Mouse (Mus musculus) limb, embryonic 11.5 days (tissue): Measurements from ENCODE around the gene Mrm3. TPM values are rescaled to one million over a fixed set of nuclear protein-coding genes. Genes with fewer than 3 reads are reported as not detected.
A peak's percentile ranks its signal among the peaks of the same experiment; 100 is the strongest.

Source experiments
- ATAC-seq: fragments of 200-750 bp; cut with Nextera tagmentation; 2 replicates; pipeline ENCODE4 v1.8.0; 2017; ENCODE audit warnings: low read depth; ENCODE audit not compliant: insufficient number of reproducible peaks, low FRiP score, low TSS enrichment
- DNase-seq: peaks from one replicate; pipeline ENCODE4 v3.0.0-alpha.2; 2015; ENCODE audit warnings: low spot score
- H3K27ac ChIP-seq: fragments of 300-500 bp; sonication (generic); replicated peaks from 2 replicates; pipeline ENCODE4 v1.5.1; 2014; ENCODE audit warnings: low read depth, mild to moderate bottlenecking, low read length
- H3K27me3 ChIP-seq: fragments of 300-500 bp; sonication (generic); 2 replicates; pipeline ENCODE4 v1.6.1; 2014; ENCODE audit warnings: mild to moderate bottlenecking, low read length, mixed read lengths; ENCODE audit not compliant: control insufficient read depth, insufficient read depth
- H3K36me3 ChIP-seq: fragments of 300-500 bp; sonication (generic); 2 replicates; pipeline ENCODE4 v1.6.1; 2014; ENCODE audit warnings: mild to moderate bottlenecking, low read length, moderate library complexity, mixed read lengths; ENCODE audit not compliant: control insufficient read depth, insufficient read depth
- H3K4me1 ChIP-seq: fragments of 300-500 bp; sonication (generic); 2 replicates; pipeline ENCODE4 v1.6.1; 2014; ENCODE audit warnings: low read length, mixed read lengths; ENCODE audit not compliant: control insufficient read depth, insufficient read depth
- H3K4me2 ChIP-seq: fragments of 300-500 bp; sonication (generic); 2 replicates; pipeline ENCODE4 v1.6.1; 2014; ENCODE audit warnings: low read depth, mild to moderate bottlenecking, moderate library complexity; ENCODE audit not compliant: severe bottlenecking
- H3K4me3 ChIP-seq: fragments of 300-500 bp; sonication (generic); 2 replicates; pipeline ENCODE4 v1.5.1; 2014; ENCODE audit warnings: low read depth, low read length
- H3K9ac ChIP-seq: fragments of 300-500 bp; sonication (generic); 2 replicates; pipeline ENCODE4 v1.6.1; 2014; ENCODE audit warnings: mild to moderate bottlenecking, low read length
- H3K9me3 ChIP-seq: fragments of 300-500 bp; sonication (generic); 2 replicates; pipeline ENCODE4 v1.6.1; 2016; ENCODE audit warnings: low read length; ENCODE audit not compliant: control insufficient read depth
- WGBS: fragments of 180-500 bp; shearing (Covaris S2); extraction: QIAGEN DNeasy Blood & Tissue Kit; methylation state at CpG from one replicate; pipeline ENCODE4 v1.1.7; 2014; 5-methylcytosine and 5-hydroxymethylcytosine counted together
- polyA plus RNA-seq: library from polyadenylated mRNA; unstranded; fragments of >200 nt; fragmentation: Nextera tagmentation; extraction: Ambion mirVana; gene quantifications from 2 replicates; pipeline ENCODE4 v1.2.1, GENCODE M21; 2014

Mrm3 gene
- polyA plus RNA-seq, 1 experiment from 2014 or later: 24.0 TPM

DNA sequence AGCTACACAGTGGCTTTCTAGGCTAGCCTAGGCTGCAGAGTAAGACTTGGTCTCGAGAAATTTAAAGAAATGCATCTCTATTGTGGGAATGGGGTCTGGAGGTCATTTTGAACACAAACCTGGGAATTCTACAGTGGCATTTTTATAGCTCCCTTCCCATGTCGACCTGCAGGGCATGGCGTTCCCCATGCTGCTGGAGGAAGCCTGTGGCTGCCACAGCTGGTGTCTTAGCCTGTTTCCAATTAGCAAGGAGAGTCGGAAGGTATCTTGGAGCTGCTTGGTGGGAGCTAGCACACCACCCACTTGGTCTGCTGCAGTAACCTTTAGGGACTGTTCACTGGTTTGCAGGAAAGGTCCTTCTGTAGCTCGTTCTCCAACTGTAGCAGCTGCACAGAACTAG, 12.6 kb downstream of the Mrm3 start:
- under 1% methylated on average over 5 of the region's 5 CpGs for WGBS
- peak; percentile 78 for DNase-seq
- Histone ChIP-seq H3K4me1 (peaks cover 29% of the 10 kb centered on the region), H3K27ac (peak overlapping the region; percentile 75), H3K4me2 (no peak overlapping the region), H3K9me3 (no peaks in the 10 kb centered on the region), H3K27me3 (no peaks in the 10 kb centered on the region), H3K36me3 (peaks cover 5% of the 10 kb centered on the region; the same call in 1 of the 2 replicates), H3K9ac (no peak overlapping the region), H3K4me3 (no peak overlapping the region)
- ATAC-seq: peak; percentile 65; the same call in 1 of the 2 replicates

DNA sequence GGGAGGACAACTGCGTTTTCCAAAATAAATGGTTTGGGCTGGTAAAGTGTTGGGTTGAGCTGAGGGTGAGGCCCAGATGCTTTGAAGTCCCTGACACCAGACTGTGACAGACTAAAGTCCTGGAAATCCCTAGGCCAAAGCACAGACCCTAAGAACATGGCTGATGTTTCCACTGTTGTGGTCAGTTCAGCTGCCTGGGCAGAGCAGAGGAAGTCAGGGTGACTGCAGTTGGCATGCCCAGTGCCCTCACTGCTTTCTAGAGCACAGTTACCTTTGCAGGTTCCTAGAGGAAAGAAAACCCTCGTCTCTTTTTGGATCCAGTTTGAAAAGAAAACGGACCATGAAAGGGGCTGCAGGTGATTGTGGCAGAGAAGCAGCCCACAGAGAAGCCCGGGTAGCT, 13.9 kb downstream of the Mrm3 start:
- Histone ChIP-seq H3K4me1 (peaks cover 31% of the 10 kb centered on the region), H3K4me2 (no peak overlapping the region), H3K4me3 (no peak overlapping the region), H3K9ac (no peak overlapping the region), H3K27me3 (no peaks in the 10 kb centered on the region), H3K36me3 (peaks cover 4% of the 10 kb centered on the region; the same call in 1 of the 2 replicates), H3K9me3 (no peaks in the 10 kb centered on the region), H3K27ac (no peak overlapping the region)
- DNase-seq: no peak
- WGBS: 57% methylated on average over 4 of the region's 4 CpGs
- ATAC-seq: no peak

DNA sequence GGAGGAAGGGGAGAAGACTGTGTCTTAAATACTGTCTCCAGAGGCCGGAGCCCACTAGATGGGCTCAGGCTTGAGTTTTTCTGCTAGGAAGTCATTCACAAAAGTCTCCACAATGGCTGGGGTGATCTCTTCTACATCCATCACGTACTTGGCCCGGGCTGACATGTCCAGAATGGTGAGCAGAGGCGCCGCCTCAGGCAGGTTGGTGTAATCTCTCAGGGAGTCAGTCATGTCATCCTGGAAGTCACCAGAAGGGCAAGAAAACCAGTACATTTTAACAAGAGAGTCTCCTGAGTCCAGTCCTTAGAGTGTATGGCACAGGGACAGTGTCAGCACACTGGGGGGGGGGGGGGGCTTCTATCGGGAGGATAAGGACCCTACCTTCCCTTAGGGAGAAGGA, 15.0 kb downstream of the Mrm3 start:
- Histone ChIP-seq H3K4me3 (no peak overlapping the region), H3K27me3 (no peaks in the 10 kb centered on the region), H3K4me1 (peaks cover 41% of the 10 kb centered on the region), H3K27ac (no peak overlapping the region), H3K9me3 (no peaks in the 10 kb centered on the region), H3K36me3 (peaks cover 4% of the 10 kb centered on the region; the same call in 1 of the 2 replicates), H3K9ac (no peak overlapping the region), H3K4me2 (no peak overlapping the region)
- DNase-seq (no peak), ATAC-seq (no peak)
- WGBS: 83% methylated on average over 6 of the region's 6 CpGs

DNA sequence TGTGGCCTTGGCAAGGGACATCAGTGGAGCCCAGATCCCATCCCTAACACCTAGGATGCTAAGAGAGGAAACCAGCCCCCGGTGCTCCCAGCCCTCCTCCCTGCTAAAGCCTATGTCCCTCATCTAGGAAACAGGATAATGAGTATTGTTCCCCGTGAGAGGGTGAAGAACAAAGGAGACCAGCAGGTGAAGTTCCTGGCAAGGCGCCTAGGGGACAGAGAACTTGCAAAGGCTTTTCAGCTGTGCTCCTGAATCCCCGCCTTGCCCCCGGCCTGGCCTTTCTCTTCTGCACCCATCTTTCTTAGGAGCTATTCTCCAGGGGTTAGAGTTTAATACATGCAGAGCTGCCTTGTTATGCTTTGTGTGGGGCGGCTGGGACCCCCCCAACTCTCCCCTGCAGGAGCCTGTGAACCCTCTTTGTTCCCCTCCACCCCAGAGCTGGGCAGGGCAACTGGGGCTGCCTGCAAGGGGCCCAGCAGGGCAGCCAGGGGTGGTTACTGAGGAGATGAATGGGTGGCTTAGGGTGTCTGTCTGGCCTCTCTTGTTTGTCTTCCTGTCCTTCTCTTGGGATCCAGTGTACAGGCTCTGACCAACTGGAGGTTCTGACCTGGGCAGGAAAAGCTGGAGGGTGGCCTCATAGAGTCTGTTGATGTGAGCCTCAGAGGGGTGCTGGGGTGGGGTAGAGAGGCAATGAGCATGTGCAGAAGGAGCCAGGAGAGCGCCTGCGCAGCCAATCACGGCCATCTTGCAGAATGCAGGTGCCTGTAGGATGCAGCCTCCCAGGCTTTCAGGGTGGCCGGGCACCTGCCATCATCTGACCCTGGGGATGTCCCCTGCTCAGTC, 16.9 kb downstream of the Mrm3 start:
- no peak for ATAC-seq
- WGBS: 77% methylated on average over 10 of the region's 10 CpGs
- no peak for DNase-seq
- Histone ChIP-seq H3K4me2 (no peak overlapping the region), H3K27ac (no peak overlapping the region), H3K4me1 (peaks cover 35% of the 10 kb centered on the region), H3K4me3 (no peak overlapping the region), H3K9ac (no peak overlapping the region), H3K9me3 (no peaks in the 10 kb centered on the region), H3K27me3 (no peaks in the 10 kb centered on the region), H3K36me3 (peaks cover 4% of the 10 kb centered on the region; the same call in 1 of the 2 replicates)

DNA sequence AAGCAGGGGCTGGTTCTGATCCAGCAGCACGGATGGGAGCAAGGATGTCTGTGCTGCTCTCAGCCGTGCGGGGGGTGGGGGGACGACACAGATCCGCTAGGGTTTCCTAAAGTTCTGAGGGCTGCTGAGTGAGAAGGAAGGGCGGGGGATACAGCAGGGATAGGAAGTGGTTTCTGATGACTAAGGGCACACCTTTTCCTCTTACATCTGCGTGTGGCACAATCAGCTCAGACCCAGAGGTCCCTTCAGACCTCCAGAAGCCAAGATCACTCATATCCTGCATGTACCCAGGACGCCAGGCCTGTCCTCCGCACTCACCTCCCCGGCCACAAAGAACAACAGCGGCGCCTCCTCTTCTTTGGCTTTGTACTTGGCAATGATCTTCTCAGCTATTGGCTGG, 17.7 kb downstream of the Mrm3 start:
- Histone ChIP-seq H3K4me3 (no peak overlapping the region), H3K36me3 (peaks cover 4% of the 10 kb centered on the region; the same call in 1 of the 2 replicates), H3K27ac (no peak overlapping the region), H3K4me1 (peaks cover 27% of the 10 kb centered on the region), H3K4me2 (no peak overlapping the region), H3K9ac (no peak overlapping the region), H3K27me3 (no peaks in the 10 kb centered on the region), H3K9me3 (no peaks in the 10 kb centered on the region)
- 83% methylated on average over 12 of the region's 12 CpGs for WGBS
- DNase-seq: no peak
- ATAC-seq: no peak

DNA sequence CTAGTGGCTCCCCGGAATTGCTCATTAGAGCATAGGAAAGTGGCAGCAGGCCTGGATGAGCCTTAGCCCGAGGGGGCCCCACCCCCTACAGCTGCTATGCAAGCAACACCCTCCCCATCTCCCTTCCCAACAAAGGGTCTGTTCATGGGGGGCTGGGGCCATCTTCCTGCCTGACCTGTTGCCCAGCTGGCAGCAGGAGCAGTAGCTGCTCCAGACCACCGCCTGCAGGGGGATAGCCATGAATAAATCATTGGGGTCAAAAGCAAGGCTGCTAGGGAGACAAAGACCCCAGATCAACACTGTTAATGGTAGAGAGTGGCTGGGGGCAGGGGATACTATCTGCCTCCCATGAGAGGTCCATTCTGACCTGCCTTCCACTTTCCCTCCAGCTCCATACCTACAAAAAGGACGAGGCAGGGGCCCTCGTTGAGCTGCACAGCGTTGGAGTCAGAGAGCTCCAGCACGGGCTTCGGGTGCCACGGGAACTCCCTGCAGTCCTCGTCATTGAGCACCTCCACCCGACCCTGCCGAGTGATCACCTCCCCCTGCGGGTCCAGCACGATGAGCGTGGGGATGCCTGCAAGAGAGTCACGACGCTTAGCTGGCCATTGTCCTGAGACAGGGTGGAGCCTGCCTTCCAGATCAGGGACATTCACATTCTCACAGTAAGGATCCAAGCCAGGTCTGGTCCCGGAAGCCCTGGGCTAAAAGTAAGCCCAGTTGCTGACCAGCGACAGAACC, 19.3 kb downstream of the Mrm3 start:
- no peak for DNase-seq
- ATAC-seq: no peak
- H3K27ac ChIP-seq: no peak overlapping the region

DNA sequence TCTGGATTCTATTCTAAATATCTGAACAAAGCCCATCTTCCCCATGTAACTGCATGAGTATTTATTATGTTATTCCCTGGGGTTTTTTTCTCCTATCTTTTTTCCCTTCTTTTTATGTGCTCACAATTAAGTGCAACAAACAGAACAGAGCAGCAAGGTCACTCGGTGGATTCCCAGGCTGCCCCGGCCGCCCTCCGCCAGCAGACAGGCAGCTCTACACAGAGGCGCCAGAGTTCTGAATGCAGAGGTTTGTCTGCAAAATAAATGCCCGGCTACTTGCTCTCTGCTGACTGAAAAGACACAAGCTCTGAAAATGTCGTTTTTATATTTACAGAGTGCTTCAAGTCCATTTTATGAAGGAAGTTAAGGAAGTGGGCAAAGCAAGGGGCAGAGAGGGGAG, 24.0 kb downstream of the Mrm3 start:
- Histone ChIP-seq H3K9ac (no peak overlapping the region), H3K4me2 (no peak overlapping the region), H3K4me3 (no peak overlapping the region), H3K27me3 (no peaks in the 10 kb centered on the region), H3K27ac (no peak overlapping the region), H3K4me1 (peaks cover 15% of the 10 kb centered on the region), H3K36me3 (no peaks in the 10 kb centered on the region; the same call in 1 of the 2 replicates), H3K9me3 (no peaks in the 10 kb centered on the region)
- ATAC-seq (no peak), DNase-seq (no peak)
- WGBS: 65% methylated on average over 7 of the region's 7 CpGs

More for the DNA sequence above, 19.3 kb downstream of the Mrm3 start:
- Histone ChIP-seq H3K4me1 (peaks cover 15% of the 10 kb centered on the region), H3K4me2 (peak overlapping the region; percentile 10; the same call in 1 of the 2 replicates), H3K4me3 (no peak overlapping the region), H3K27me3 (no peaks in the 10 kb centered on the region), H3K9ac (peak overlapping the region; percentile 40), H3K36me3 (peaks cover 4% of the 10 kb centered on the region; the same call in 1 of the 2 replicates), H3K9me3 (no peaks in the 10 kb centered on the region)
- WGBS: 10% methylated on average over 19 of the region's 19 CpGs

DNA sequence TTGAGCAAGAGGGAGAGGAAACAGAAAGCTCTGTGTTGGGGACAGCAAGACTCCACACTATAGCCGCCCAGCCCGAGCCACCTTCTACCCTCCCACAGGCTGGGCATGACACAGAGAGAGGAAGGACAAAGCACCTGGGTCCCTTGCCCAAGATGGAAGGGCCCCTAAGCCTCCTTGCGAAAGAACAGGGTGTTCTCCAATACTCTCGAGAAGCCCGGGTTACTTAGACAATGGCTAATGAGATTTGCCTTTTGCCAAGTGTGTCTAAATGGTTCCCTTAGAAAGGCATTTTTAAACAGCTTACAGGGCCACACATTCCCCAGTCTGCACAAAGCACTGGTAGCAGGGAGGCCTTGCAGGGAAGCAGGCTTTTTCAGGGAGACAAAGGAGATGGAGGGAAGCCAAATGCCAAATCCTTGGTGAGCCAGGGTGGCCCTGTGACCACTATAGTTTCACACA, 24.5 kb downstream of the Mrm3 start:
- H3K27me3 ChIP-seq: no peaks in the 10 kb centered on the region
- peaks cover 2% of the 10 kb centered on the region; the same call in 1 of the 2 replicates for H3K36me3 ChIP-seq
- H3K27ac ChIP-seq: 0 out of 2 replicates have a peak overlapping the region, but pooled peaks have one; percentile 5
- H3K4me2 ChIP-seq: no peak overlapping the region
- DNase-seq: no peak
- H3K9me3 ChIP-seq: no peaks in the 10 kb centered on the region
- H3K4me1 ChIP-seq: peaks cover 11% of the 10 kb centered on the region
- no peak overlapping the region for H3K9ac ChIP-seq
- no peak for ATAC-seq
- WGBS: 73% methylated on average over 5 of the region's 5 CpGs
- H3K4me3 ChIP-seq: no peak overlapping the region
